Mouse (Mus musculus) naive thymus-derived CD4-positive, alpha-beta T cell, adult 5 months (primary cell): ENCODE results near the gene Rtl8b. TPM values are rescaled to one million over a fixed set of nuclear protein-coding genes. Genes with fewer than 3 reads are reported as not detected.

Experiments
- polyA plus RNA-seq: library from polyadenylated mRNA; unstranded; fragments of 100-300 nt; shearing (Covaris generic); gene quantifications from one replicate; pipeline ENCODE4 v1.2.1, GENCODE M21; 2017

The Rtl8b gene
- 18.5 TPM for polyA plus RNA-seq

DNA sequence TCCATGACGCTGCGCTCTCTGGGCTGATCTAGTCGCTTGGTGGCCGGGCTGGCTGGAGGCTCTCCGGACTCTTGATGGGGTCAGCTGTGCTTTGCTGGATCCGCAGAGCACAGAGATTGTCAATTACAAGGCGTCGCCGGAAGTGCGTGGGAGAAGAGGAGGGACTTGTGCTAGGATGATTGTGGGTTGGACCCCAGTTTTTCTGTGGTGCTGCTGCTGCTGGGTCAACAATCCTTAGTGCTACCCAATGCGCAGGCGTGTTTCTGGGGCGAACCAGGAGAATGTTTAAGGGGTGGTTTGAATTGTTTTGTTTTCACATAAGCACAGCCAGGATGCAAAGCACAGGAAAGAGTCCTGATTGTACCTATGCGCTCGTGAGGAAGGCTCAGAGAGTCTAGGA lies at the start of gene Rtl8b:
Gene Rtl8b (minus strand): TSS at position 115 of the 400 bp plus-strand sequence.

DNA sequence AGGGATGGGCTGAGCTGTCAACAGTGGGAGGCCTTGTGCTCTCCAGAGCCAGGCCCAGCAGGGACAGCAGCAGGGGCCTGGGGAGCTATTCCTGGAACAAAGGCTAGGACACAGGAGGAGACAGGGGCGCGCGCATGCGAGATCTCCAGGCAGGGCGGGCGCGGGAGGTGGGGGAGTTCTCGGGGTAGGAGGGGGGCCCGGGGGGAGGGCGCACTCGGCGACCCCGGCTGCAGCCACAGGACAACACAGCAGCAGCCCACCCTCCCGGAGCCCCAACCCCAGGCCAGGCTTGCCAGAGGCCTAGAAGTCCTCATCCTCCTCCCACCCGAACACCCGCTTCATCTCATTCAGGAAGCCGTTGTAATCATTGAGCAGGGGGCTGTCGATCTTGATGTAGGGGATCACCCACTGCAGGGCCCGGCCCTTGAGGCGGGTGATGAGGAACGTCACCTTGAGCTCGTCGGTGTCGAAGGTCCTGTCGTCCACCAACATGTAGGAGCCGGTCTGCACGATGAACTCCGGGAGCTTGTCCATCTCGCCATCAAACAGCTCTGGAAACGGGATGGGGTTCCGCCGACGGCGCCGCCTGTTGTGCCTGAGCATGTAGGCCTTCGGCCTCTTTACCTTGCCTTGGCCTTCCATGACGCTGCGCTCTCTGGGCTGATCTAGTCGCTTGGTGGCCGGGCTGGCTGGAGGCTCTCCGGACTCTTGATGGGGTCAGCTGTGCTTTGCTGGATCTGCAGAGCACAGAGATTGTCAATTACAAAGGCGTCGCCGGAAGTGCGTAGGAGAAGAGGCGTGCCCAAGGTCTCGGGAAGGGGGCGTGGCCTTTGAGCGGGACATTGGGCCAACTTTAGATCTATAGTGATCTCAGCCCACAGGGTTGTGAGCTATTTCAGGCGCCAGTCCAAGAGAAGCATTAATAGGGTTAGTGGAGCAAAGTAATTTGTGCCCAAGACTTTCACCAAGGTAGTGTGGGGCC lies 26.9 kb downstream of the Rtl8b start, which contains the start of gene Rtl8a:
Gene Rtl8a (minus strand): TSS at position 703 of the 982 bp plus-strand sequence.

Other genes starting within 250 kb of the Rtl8b start
- gene Etd, start 235.5 kb downstream of the Rtl8b start, polyA plus RNA-seq = not detected
- gene Rtl8c, start 62.4 kb downstream of the Rtl8b start, polyA plus RNA-seq = 7.7 TPM
- gene Gm14597, start 61.4 kb downstream of the Rtl8b start, polyA plus RNA-seq = not detected
- 15.3 TPM for gene Rtl8a, start 26.7 kb downstream of the Rtl8b start, polyA plus RNA-seq
- not detected for gene 4930502E18Rik, start 54.4 kb upstream of the Rtl8b start, polyA plus RNA-seq
- not detected for gene 1700013H16Rik, start 87.4 kb upstream of the Rtl8b start, polyA plus RNA-seq
- gene Zfp36l3, start 106.0 kb upstream of the Rtl8b start, polyA plus RNA-seq = not detected
- gene Xlr, start 127.3 kb upstream of the Rtl8b start, polyA plus RNA-seq = 1.4 TPM